Mouse (Mus musculus) kidney, postnatal 10 days (tissue): Measurements from ENCODE around the gene Apoc1.
"Not testable (repeated sequence)": the region's sequence is repeated elsewhere in the genome, so short reads cannot be mapped to it uniquely, and the experiment has no call there.

Experiments used
- DNase-seq: peaks from one replicate; pipeline ENCODE4 v3.0.0; 2021; ENCODE audit warnings: mixed read lengths

The Apoc1 gene

DNA sequence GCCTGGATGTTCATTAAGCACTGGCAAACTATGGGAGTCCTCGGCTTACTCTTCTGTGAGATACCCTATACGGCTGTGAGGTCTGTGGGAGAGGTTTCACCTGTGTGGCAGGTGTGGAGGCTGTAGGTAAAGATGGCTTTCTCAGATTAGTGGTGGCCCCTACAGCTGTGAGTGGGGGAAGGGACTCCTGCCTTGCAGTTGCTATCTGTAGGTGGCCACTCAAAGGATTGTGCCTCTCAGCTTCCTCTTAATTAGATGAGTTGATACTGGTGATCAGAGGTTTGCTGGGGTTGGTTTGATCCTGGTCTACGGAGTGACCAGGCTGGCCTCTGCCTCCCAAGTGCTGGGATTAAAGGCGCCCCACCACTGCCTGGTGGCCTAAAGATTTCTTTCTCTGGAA lies 12.0 kb upstream of the Apoc1 start:
- DNase-seq = no peak

GRCm38 (mm10) chr7:19702859-19703555 lies 10.5 kb upstream of the Apoc1 start:
- DNase-seq = no peak

DNA sequence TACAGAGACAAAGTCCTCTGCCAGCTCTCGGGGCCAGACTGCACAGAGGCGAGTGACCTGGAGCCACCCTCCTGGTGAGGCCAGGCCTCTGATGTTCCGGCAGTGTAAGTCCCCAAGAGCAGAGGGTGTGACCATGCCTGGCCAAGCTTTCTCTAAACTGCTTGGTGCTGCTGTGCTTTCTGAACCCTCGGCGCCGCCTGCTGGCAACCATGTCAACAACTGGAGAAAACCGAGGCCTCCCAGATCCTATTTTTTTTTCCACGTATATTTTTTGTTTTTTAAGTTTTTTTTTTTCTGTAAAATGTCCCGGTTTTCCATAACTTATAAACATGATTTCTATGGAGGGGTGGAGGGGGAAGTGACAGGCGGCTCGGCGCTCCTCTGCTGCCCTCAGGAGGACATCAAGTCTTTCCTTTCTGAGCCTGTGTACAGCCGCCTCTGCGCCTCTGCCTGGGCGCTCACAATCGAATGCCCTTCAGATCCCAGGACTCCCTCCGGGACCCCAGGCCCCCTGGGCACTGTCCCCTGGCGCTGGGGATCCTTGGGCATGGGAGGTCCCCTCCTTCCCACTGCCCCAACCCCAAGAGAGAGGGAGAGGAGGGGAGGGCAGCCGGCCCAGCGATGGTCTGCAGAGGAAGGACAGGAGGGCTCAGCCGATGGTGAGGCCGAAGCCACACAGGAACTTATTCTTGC lies 8.8 kb upstream of the Apoc1 start:
- peak; percentile 91 for DNase-seq

GRCm38 (mm10) chr7:19700299-19701068 lies 8.0 kb upstream of the Apoc1 start:
- no peak for DNase-seq

DNA sequence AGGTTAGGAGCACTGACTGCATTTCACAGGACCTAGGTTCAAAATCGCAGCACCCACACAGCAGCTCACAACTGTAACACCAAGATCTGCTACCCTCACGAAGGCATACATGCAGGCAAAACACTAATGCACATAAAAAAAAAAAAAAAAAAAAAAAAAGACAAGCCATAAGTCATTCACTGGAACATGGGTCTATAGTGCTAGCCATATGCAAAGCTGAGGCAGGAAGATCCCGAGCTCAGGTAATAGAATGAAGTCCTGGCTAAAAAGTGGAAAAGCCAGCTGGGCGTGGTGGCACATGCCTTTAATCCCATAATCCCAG lies 7.3 kb upstream of the Apoc1 start:
- no peak for DNase-seq

- DNase-seq = peak; percentile 80
Observed at GRCm38 (mm10) chr7:19698907-19699826, 6.7 kb upstream of the Apoc1 start, which contains the start of gene Apoe. Gene Apoe, minus strand, starts transcription at chr7:19699188.

GRCm38 (mm10) chr7:19697949-19698906 lies 5.8 kb upstream of the Apoc1 start:
- peak; percentile 58 for DNase-seq

DNA sequence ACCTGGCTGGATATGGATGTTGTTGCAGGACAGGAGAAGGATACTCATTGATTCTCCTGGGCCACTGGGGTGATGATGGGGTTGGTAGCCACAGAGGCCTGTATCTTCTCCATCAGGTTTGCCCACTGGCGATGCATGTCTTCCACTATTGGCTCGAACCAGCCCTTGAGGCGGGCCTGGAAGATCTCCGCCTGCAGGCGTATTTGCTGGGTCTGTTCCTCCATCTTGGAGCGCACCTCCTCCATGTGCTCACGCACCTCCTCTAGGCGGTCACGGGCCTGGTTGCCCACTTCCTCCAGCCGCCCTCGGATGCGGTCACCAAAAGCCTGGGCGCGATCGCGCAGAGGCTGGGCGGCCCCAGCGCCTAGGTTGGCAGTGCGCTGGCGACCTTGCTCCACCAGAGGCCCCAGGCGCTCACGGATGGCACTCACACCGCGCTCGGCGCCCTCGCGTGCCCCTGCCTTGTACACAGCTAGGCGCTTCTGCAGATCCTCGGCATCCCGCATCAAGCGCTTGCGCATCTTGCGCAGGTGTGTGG lies 3.9 kb upstream of the Apoc1 start:
- DNase-seq = no peak

DNA sequence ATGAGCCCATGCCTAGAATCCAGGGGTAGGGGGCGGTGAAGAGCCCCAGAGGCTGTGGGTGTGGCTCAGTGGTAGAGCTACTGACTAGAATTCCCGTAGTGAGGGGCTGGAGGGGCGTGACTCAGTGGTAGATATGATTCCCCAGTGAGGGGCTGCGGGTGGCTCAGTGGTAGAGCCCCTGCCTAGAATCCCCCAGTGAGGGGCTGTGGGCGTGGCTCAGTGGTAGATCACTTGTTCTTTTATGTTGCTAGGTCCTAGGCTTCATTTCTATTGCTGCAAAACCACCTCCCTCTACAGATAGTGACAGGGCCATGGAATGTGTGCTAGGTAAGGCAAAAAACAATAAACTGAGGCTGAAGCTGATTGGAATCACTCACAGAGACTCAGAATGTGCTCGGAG lies 3.4 kb upstream of the Apoc1 start:
- DNase-seq = no peak

GRCm38 (mm10) chr7:19695213-19695594 lies 2.7 kb upstream of the Apoc1 start:
- no peak for DNase-seq

DNA sequence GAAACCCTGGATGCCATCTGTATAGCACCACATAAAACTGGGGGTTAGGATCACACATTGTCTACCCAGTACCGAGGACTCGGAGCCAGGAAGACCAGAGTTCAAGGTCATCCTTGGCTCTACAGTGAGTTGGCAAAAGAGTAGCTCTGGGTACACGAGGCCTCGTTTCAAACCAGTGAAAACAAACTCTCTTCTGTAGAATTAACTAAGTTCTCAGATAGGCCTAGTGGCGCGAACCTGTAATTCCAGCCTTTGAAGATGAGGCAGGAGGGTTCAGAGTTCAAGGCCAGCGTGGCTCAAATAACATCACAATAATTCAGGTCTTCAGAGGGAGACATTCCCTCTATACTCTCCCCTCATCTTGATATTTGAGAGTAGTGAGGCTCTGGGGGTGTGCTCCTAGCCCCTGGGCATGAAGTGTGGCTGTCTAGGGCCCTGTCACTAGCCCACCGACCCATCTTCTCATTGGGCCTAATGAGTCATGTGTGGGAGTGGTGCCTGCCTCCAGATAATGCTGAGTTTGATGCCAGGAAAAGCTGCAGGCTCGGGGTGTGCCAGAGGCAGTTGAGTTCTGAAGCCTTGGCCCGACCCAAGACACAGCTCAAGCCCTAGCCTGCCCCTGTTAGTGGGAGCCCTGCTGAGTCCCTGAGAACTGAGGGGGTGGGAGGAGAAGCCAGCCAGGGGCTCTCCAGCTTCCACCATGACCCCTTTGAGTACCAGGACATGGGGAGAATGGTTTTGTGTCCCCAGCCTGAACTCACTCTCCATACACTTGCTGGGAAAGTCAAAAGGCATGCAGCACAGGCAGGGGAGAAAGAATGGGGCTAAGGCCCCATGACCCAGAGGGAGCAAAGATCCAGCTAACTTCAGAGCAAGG lies 2.1 kb upstream of the Apoc1 start:
- DNase-seq = no peak

GRCm38 (mm10) chr7:19693421-19693820 lies 961 bp upstream of the Apoc1 start:
- DNase-seq = peak; percentile 68

DNA sequence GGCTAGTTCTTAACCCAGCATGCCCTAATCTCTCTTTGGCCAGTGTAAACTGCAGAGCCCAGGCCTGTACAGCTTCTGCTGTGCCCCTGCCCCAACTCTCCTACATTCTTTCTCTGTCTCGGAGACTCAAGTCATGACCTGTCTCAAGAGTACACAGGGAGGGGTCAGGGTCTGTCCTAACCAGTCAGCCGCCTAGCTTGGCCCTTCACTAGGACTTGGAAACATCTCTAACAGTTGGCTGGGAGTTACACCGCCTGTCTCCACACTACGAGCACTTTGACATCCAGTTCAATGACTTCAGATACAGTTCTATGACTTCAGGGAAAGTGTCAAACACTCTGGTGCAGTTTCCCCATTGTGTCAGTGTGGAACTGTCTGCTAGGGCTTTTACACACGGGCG lies 1.0 kb downstream of the Apoc1 start:
- DNase-seq = no peak

- no peak for DNase-seq
Observed at GRCm38 (mm10) chr7:19690845-19691244, 1.6 kb downstream of the Apoc1 start.

- no peak for DNase-seq
Observed at GRCm38 (mm10) chr7:19688611-19689010, 3.8 kb downstream of the Apoc1 start.

DNA sequence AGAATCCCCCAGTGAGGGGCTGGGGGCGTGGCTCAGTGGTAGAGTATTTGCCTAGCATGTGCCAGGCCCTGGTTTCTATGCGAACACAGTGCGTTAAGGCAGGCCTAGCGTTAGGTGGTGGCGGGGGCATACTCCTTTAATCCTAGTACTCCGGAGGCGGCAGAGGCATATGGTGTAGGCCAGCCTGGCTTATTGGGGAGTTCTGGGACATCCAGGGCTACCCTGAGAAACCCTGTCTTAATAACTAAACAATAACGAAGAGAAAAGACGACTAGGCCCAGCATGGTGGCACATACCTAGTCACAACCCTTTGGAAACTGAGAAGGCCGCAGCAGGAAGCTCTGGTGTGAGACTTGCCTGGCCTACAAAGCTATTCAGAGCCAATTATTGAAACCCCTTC lies 4.4 kb downstream of the Apoc1 start:
- DNase-seq = no peak

DNA sequence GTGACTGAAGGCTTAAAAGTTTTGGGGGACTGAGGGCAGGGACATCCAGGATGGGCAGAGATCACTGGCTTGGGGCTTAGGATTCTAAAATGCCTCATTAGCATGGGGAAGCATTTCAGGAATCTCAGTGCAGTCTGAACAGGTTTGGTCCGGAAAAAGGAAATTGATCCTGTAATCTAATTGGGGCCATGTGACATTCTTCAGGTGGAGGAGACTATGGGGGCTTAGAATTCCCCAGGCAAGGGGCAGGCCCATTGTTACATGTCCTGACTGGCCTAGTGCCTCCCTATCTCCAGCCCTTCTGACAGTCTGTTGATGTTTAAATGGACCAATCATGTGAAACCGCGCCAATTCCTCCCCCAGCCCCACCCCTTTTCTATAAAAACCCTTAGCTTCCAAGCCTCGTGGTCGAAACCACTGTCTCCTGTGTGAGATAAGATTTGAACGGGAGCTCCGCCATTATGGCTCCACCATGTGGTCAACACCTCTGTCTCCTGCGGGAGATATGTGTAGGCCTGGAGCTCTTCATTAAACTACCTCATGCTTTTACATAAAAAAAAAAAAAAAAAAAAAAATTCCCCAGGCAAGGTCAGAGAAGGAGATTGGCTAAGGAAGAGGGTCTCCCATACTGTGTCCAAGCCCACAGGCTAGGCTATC lies 5.4 kb downstream of the Apoc1 start:
- not testable (repeated sequence) for DNase-seq

GRCm38 (mm10) chr7:19686521-19686920 lies 5.9 kb downstream of the Apoc1 start:
- no peak for DNase-seq

DNA sequence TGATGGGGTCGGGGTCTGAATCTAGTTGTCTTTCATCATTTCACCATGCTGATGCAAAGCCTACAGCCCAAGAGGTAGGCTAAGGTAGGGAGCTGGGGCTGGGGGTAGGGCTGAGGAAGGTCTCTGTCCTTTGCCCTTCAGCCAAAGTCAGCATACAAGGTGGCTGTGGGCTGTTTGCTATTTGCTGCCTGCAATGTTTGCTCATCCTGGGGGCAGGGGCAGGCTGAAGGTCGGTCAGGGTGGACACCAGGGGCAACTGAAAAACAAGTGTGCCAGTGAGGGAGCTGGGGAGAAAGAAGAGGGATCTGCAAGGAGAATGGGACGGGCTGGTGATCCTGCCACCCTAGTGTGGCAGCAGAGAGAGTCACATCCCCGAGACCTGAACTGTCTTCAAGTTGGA lies 7.1 kb downstream of the Apoc1 start:
- DNase-seq = no peak

GRCm38 (mm10) chr7:19683771-19684201 lies 8.7 kb downstream of the Apoc1 start:
- DNase-seq = no peak
